Mouse (Mus musculus) lung, adult 18-20 months (tissue): Measurements from ENCODE around the gene Slc46a3.
"Not testable (repeated sequence)": the region's sequence is repeated elsewhere in the genome, so short reads cannot be mapped to it uniquely, and the experiment has no call there.

Experiments used
- DNase-seq, 2 experiments: peaks; one replicate each; pipeline ENCODE4 v3.0.0; 2022; ENCODE audit warnings: mixed read lengths in 2 of 2

Slc46a3 gene

DNA sequence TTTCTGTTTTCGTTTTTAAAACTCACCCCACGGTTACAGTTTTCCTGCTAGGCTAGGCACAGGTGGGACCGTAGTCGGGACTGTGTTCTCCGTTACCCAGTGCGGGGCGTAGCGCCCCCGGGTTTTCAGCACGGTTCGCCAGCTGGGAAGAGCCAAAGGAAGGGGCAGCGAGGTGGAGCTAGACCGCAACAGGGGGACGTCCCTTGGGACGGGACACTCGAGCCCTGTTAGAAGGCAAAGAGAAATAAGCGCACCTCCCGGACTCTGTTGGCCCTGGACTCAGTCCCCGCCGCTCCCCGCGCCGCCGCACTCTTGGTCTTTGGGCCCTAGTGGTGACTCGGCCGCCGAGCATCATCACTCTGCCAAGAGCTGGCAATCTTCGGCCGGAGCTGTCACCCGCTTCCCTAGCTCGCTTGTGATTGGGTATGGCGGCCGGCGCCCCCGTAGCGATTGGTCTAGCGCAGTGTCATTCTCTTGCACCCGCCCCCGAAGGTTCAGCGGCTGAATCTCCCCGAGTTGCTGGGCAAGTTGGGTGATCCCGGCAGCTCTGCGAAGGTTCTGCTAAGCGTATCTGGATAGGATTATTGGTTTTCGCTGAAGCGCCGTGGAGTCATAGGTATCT, at the start of gene Slc46a3:
TSS of gene Slc46a3 (minus strand) at position 361 of the 622 bp plus-strand sequence.
- peak; percentile 95 for DNase-seq

DNA sequence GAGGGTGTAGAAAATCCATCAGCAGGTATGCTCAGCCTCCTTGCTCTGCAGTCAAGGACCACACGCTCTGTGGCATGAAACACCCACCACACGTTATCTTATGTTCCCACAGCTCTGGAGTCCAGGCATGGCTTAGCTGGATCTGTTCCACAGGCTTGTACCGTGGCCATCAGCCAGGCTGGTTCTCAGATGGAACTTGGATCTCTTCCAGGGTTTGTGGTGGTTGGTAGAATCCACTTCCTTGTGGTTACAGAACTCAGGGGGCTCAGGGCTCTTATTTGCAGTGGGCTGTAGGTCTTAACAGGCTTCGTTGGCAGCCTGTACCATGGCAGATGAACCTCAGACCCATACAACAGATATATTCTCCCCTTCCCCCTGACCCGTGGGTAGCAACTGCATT, 44.6 kb upstream of the Slc46a3 start:
- peak; percentile 16 to 21 for DNase-seq

GRCm38 (mm10) chr5:147935096-147935495, 40.5 kb upstream of the Slc46a3 start:
- DNase-seq, result no peak

DNA sequence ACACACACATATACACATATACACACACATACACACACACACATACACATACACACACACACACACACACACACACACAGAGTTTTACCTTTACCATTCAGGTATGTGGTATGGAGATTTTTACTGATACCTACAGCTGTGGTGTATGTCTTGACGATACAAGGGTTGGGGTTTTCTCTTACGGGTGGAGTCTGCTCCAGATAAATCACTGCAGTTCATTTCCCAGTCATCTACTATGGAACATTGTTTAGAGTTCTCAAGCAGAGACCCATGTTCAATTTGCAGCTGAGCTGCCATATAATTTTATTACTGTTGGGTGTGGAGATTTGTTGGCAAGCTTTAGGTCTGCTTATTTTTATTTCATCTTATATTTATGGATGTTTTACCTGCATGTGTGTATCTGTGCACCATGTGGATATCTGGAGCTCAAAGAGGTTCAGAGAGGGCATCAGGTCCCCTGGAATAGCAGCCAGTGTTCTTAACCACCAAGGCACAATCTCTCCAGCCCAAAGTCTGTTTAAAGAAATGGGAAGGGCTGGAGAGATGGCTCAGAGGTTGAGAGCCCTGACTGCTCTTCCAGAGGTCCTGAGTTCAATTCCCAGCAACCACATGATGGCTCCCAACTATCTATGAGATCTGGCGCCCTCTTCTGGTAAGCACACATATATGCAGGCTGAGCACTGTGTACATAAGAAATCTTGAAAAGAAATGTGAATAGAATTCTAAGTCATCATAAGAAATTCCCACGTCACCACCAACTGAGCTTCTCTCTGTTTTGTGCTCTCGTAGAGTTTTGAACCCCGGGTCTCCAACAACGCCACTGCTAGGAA, 34.3 kb upstream of the Slc46a3 start:
- no peak for DNase-seq

GRCm38 (mm10) chr5:147925935-147926604, 31.5 kb upstream of the Slc46a3 start:
- peak; percentile 12 to 16 for DNase-seq

DNA sequence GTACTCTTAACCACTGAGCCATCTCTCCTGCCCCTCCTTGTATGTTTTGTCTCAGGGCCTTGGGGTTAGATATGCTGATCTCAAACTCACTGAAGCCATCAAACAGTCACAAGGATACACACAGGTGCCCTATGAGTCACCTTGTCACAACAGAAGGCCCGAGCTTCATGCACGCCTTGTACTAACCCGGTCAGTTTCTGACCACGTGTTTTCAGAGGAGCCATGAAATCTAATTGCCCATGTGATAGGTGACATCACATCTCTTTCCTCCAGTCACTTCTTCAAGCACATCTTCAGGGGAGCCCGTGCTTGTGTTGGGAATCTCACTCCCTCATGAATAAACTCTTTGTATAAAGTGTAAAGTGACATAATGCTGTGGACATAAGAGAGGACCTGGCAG, 30.0 kb upstream of the Slc46a3 start:
- DNase-seq, result no peak

- peak; percentile 69 to 77 for DNase-seq
Observed at GRCm38 (mm10) chr5:147918044-147918846, 23.6 kb upstream of the Slc46a3 start.

DNA sequence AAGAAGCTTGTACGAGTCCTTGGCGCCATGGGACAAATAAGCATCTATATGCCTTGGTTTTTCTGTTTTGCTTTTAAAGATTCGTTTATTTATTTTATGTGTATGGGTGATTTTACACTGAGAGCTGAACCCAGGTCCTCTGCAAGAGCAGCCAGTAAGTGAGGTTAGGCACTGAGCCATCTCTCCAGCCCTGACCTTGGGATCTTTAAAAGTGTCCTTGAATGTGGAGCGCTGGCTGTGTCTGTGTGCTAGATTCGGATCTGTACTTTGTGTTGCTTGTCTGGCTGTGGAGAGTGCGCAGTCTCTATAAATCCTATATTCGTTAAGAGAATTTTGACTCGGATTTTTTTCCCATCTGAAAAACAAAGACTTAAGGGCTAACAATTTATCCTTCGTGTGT, 21.6 kb upstream of the Slc46a3 start:
- DNase-seq, result no peak

DNA sequence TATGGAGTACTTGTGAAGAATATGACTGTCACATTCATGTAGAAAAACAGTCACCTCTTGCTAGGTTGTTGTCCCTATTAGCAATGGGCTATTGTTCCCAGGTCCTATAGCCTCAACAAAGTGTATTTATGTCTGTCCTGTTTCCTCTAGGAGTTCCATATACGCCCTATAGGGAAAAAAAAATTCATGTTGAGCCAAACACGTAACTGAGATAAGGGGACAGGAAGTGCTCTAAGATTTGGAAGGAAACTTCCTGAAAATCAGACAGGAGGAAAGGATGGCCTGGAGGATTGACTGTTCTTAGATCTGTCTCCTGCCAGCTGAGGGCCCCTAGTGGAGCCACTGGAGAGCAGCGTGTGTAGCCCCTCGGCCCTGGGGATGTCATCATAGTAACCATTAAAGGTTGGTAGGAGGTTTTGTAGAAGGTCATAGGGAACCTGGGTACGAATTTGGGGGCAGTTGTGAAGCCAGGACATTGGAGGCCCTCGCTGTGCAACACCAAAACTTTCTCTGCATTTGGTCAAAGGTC, 20.5 kb upstream of the Slc46a3 start:
- DNase-seq, result no peak

DNA sequence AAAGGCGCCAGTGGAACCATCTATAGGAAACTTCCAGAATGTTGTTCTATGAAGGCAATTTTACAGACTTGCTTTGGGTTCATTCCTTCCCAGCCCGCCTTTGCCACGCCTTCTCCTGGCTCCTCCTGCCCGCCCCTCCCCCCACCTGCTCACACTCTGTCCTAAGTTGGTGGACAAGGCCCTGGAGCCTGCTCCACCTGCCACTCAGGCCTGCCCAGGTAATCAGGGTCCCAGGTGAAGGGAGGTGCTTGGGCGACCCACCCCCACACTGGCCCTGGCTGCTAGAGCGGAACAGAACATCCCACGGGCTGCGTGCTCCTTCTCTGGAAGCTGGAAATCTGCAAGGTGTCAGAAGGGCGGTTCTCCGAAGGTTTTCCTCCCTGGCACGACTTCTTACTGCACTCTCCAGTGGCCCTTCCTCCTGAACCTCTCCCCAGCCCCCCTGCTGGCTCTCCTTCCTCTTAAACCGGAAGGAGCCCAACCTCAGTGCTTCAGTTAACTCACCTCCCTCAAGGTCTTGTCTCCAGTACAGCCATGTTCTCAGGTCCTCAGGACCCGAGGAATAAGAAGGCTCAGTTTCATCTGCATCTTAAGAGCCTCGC, 18.7 kb upstream of the Slc46a3 start:
- peak; percentile 37 to 58 for DNase-seq

GRCm38 (mm10) chr5:147911744-147912143, 17.1 kb upstream of the Slc46a3 start:
- DNase-seq, result peak; percentile 74 to 75

GRCm38 (mm10) chr5:147910807-147911509, 16.3 kb upstream of the Slc46a3 start:
- DNase-seq, result no peak

- no peak for DNase-seq
Observed at GRCm38 (mm10) chr5:147907851-147908250, 13.2 kb upstream of the Slc46a3 start.

DNA sequence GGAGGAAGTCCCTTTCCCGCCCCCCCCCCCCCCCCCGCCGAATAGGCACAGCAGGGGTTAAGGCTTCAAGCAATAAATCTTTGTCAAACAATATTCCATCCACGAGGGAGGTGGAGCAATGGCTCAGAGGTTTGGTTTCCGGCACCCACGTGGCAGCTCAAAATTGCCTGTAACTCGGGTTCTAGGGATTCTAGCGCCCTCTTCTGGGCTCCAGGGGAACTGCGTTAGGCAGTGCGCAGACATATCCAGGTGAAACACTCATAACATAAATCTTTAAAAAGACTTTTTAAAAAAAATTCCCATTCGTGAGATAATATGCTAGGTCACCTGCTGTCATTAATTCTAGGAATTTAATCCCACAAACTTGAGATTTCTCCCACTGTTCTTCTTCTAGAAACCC, 12.5 kb upstream of the Slc46a3 start:
- DNase-seq, result no peak

DNA sequence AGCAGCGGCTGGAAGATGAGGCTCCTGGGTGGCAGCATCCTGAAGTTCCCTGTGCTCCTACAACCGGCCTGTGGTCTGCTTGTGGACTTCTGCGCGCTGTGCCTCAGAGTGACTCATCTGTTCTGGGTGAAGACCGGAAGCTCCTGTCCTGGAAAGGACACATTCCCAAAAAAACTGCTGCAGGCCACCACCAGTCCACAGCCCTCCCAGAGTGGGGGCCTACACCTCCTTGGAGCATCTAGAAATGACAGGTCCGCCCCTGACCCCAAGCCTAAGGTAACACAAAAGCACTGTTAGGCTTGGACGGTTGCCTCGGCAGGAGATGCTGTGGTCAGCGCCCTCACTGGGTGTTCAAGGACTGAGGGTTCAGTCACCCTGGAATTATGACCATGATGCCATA, 8.6 kb upstream of the Slc46a3 start:
- DNase-seq, result no peak

DNA sequence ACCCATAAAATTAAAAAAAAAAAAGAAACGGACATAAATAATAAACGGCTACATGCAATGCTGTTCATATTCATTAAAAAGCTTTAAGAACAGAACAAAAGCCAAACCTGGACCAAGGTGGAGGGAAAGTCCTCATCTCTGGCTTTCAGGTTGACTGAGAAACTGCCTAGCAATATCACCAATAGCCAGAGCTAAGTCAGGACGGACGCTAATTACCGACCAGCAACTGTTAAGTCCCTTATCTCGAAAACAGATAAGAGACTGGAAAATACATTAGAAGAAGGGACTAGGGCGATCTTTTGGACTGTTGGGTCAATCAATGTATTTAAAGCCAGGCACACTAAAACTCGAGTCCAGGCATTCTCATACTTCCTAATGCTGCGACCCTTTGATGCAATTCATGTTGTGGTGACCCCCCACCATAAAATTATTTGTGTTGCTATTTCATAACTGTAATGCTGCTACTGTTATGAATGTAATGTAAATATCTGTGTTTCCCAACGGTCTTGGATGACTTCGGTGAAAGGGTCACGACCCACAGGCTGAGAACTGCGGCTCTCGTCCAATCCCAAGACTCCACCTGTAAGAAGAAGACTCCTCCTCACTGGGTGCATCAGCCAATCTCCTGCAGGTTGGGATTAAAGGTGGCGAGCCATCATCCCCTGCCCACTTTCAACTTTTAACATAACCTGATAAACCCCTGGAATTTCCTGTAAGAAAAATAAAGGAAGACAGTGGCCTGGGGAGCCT, 7.6 kb upstream of the Slc46a3 start:
- no peak for DNase-seq

DNA sequence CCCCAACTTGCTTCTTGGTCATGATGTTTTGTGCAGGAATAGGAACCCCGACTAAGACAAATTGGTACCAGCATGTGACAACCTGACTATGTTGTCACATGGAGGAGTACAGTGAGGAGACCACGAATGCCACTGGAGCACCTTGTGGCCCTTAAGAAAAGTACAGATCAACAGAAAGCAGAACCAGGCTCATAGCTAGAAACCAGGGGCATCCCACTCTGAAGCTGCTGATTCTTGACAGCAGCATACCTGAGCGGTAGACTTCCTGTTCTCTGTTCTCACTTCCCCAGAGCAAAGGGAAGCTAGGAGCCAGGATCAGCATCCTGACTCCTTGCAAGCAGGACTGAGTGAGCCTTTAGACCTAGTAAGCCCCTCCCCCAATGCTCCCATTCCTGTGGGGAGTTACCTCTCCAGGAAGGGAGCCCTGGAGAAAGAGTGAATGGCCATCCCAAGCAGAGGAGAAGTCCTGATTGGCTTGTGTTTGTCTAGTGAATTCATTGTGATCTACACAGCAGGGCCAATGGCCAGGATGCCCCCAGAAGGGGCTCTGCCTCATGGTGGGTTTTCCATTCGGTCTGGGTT, 4.4 kb upstream of the Slc46a3 start:
- no peak for DNase-seq

- DNase-seq, result peak in 1 of 2 experiments; percentile 21
Observed at GRCm38 (mm10) chr5:147898254-147898653, 3.6 kb upstream of the Slc46a3 start.

DNA sequence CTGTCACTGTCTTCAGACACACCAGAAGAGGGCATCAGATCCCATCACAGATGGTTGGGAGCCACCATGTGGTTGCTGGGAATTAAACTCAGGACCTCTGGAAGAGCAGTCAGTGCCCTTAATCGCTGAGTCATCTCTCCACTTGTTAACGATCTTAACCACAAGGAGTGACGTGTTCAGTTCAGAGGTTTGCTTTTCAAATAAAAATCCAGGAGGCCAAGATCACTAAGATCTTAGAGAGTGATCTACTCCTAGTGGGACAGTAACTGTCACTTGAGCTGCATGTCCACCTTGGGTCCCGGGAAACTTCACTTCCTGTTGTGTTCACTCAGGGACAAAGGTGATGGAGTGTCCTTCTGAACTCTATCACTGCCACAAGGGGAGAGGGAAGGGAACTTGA, 1.9 kb upstream of the Slc46a3 start:
- not testable (repeated sequence) for DNase-seq
